ENCODE assay signal across 18 mouse cellular contexts in the genomic region with DNA sequence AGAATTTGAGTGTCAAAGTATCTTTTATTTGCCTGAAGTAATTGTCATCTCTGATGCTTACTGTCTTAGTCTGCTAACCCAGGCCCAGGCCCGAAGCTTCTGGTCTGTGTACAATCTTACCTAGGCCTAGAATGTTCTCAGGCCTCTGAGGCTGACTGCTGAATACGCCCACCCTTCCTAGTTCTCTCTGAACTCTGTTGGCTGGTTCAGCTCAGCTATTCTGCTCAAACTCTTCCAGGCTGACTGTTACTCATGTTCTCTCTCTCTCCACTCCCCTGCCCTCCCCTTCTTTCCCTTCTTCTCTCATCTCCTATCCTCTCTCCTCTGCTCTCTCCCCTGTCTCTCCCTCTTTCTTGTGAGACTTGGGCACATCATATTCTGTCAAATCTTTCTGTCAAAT.
"Had no signal": no experiment of that assay in that cellular context is flagged by ENCODE, and none has a peak within 500 bp of the region (broad histone marks: within the 10 kb centered on the region; RNA-seq: fewer than 3 reads in every experiment).

No protein-coding gene starts in this region.

- H3K27ac ChIP-seq: kidney, postnatal 0 days; liver, embryonic 13.5 days; neural tube, embryonic 12.5 days; neural tube, embryonic 15.5 days; stomach, postnatal 0 days had no signal

- H3K9ac ChIP-seq: liver, embryonic 13.5 days; neural tube, embryonic 12.5 days; neural tube, embryonic 15.5 days had no signal

- H3K27me3 ChIP-seq: liver, embryonic 13.5 days; megakaryocyte, embryonic 14.5 days; neural tube, embryonic 12.5 days; neural tube, embryonic 15.5 days had no signal

- H3K4me3 ChIP-seq: liver, embryonic 13.5 days; megakaryocyte, embryonic 14.5 days; neural tube, embryonic 12.5 days; neural tube, embryonic 15.5 days had no signal

- ATAC-seq: intestine, postnatal 0 days had no signal

- DNase-seq: kidney, adult 2 months; kidney, postnatal 25 days; liver, embryonic 13.5 days; lung, adult 2 months; lung, postnatal 36 days; midbrain, embryonic 14.5 days; right cerebral cortex, adult 18-20 months; right cerebral cortex, postnatal 14 days; right cerebral cortex, postnatal 4 days; thymus, adult 18-20 months; thymus, postnatal 36 days had no signal

- H3K4me1 ChIP-seq: neural tube, embryonic 12.5 days had no signal

- H3K4me2 ChIP-seq: liver, embryonic 13.5 days; midbrain, embryonic 11.5 days; neural tube, embryonic 12.5 days; neural tube, embryonic 15.5 days had no signal

- H3K9me3 ChIP-seq: liver, embryonic 13.5 days; megakaryocyte, embryonic 14.5 days; neural tube, embryonic 12.5 days; neural tube, embryonic 15.5 days had no signal
